8 mouse cellular contexts compared by ENCODE assay signal in genomic region chr1:58445143-58445722, GRCm38 (mm10). TPM values are rescaled to one million over a fixed set of nuclear protein-coding genes. Genes with fewer than 3 reads are reported as not detected.
DNase-seq lines count a peak whose midpoint lies in the region; ATAC-seq and TF ChIP-seq lines count a peak whose summit lies in the region.

Nif3l1 (plus strand) TSS chr1:58445151.
Ppil3 (minus strand) TSS chr1:58445486.

- no peak for TF ChIP-seq EP300 in heart, postnatal 0 days (IDR thresholded peaks at IDR 0.05; ENCODE audit: low read depth)

- H3K4me2 ChIP-seq in forebrain, embryonic 12.5 days, result peak within 1 kb of the TSS; percentile 64
- H3K4me2 ChIP-seq in heart, postnatal 0 days (ENCODE audit: low read depth, low read length), result peak within 1 kb of the TSS; percentile 86
- peak within 1 kb of the TSS; percentile 84 for H3K4me2 ChIP-seq in liver, embryonic 16.5 days (ENCODE audit: low read depth, low read length)
- peak within 1 kb of the TSS; percentile 70 for H3K4me2 ChIP-seq in neural tube, embryonic 13.5 days

- peak within 1 kb of the TSS; percentile 79 for H3K9ac ChIP-seq in forebrain, embryonic 12.5 days
- H3K9ac ChIP-seq in heart, postnatal 0 days (replicated peaks; ENCODE audit: low read depth, low read length), result peak within 1 kb of the TSS; percentile 67
- peak within 1 kb of the TSS; percentile 75 for H3K9ac ChIP-seq in liver, embryonic 16.5 days (ENCODE audit: low read depth, low read length)
- peak within 1 kb of the TSS; percentile 87 for H3K9ac ChIP-seq in neural tube, embryonic 13.5 days

- no peaks in the 10 kb centered on the region for H3K9me3 ChIP-seq in E14TG2a.4 (ENCODE audit: low read length)
- no peaks in the 10 kb centered on the region for H3K9me3 ChIP-seq in forebrain, embryonic 12.5 days
- H3K9me3 ChIP-seq in heart, postnatal 0 days (replicated peaks; ENCODE audit: control insufficient read depth, low read length), result no peaks in the 10 kb centered on the region
- H3K9me3 ChIP-seq in liver, embryonic 16.5 days (replicated peaks; ENCODE audit: control insufficient read depth, low read length), result no peaks in the 10 kb centered on the region
- H3K9me3 ChIP-seq in neural tube, embryonic 13.5 days, result no peaks in the 10 kb centered on the region

- H3K4me3 ChIP-seq in E14TG2a.4 (replicated peaks; ENCODE audit: low read length), result peak within 1 kb of the TSS; percentile 92
- H3K4me3 ChIP-seq in forebrain, embryonic 12.5 days (replicated peaks), result peak within 1 kb of the TSS; percentile 66
- H3K4me3 ChIP-seq in heart, postnatal 0 days (ENCODE audit: low read depth, low read length), result peak within 1 kb of the TSS; percentile 56
- peak within 1 kb of the TSS; percentile 72 for H3K4me3 ChIP-seq in liver, embryonic 16.5 days (ENCODE audit: low read depth, low read length)
- H3K4me3 ChIP-seq in neural tube, embryonic 13.5 days, result peak within 1 kb of the TSS; percentile 73
- H3K4me3 ChIP-seq in testis, adult 2 months (ENCODE audit: control insufficient read depth, low read depth, low read length), result peak within 1 kb of the TSS; percentile 94

- WGBS in forebrain, embryonic 12.5 days, result under 1% methylated on average over 33 of the region's 33 CpGs
- WGBS in heart, postnatal 0 days, result under 1% methylated on average over 33 of the region's 33 CpGs
- under 1% methylated on average over 33 of the region's 33 CpGs for WGBS in liver, embryonic 16.5 days (ENCODE audit: insufficient replicate concordance)
- WGBS in neural tube, embryonic 13.5 days, result under 1% methylated on average over 33 of the region's 33 CpGs

- TF ChIP-seq CTCF in E14TG2a.4 (conservative IDR thresholded peaks at IDR 0.05; ENCODE audit: low read length), result no peak
- peak; percentile 20 for TF ChIP-seq CTCF in heart, postnatal 0 days (IDR thresholded peaks at IDR 0.05; ENCODE audit: low read depth)
- TF ChIP-seq CTCF in testis, adult 2 months (IDR thresholded peaks at IDR 0.05; ENCODE audit: control insufficient read depth, insufficient read depth, insufficient replicate concordance, low read depth, low read length), result no peak

- H3K36me3 ChIP-seq in E14TG2a.4 (ENCODE audit: insufficient read depth, low read length), result peaks cover 65% of the 10 kb centered on the region
- peaks cover 31% of the 10 kb centered on the region for H3K36me3 ChIP-seq in forebrain, embryonic 12.5 days (replicated peaks)
- H3K36me3 ChIP-seq in heart, postnatal 0 days (replicated peaks; ENCODE audit: control insufficient read depth, insufficient read depth, low read length), result peaks cover 24% of the 10 kb centered on the region
- no peaks in the 10 kb centered on the region for H3K36me3 ChIP-seq in liver, embryonic 16.5 days (ENCODE audit: control insufficient read depth, insufficient read depth)
- peaks cover 36% of the 10 kb centered on the region for H3K36me3 ChIP-seq in neural tube, embryonic 13.5 days
- H3K36me3 ChIP-seq in testis, adult 2 months (ENCODE audit: control insufficient read depth, insufficient read depth, low read length), result no peaks in the 10 kb centered on the region

- DNase-seq in c-Kit-positive CD71-positive TER-119-positive erythroid progenitor cells, embryonic 14.5 days (ENCODE audit: low spot score), result peak; percentile 77
- DNase-seq in heart, postnatal 0 days (ENCODE audit: low spot score), result peak; percentile 90
- peak; percentile 84 to 92 for DNase-seq in kidney, postnatal 4 days

- ATAC-seq in forebrain, embryonic 12.5 days (ENCODE audit: low FRiP score), result peak; percentile 95
- ATAC-seq in heart, postnatal 0 days (ENCODE audit: insufficient read depth, low read depth), result peak; percentile 96
- peak; percentile 91 for ATAC-seq in liver, embryonic 16.5 days (ENCODE audit: low read depth)
- ATAC-seq in neural tube, embryonic 13.5 days (ENCODE audit: low read depth), result peak; percentile 98

- H3K4me1 ChIP-seq in E14TG2a.4 (replicated peaks; ENCODE audit: low read depth, low read length), result peaks cover 53% of the 10 kb centered on the region
- H3K4me1 ChIP-seq in forebrain, embryonic 12.5 days, result peaks cover 26% of the 10 kb centered on the region
- peaks cover 10% of the 10 kb centered on the region; the same call in 1 of the 2 replicates for H3K4me1 ChIP-seq in heart, postnatal 0 days (ENCODE audit: control insufficient read depth, insufficient read depth)
- peaks cover 8% of the 10 kb centered on the region for H3K4me1 ChIP-seq in liver, embryonic 16.5 days (ENCODE audit: control insufficient read depth, low read depth, low read length)
- peaks cover 31% of the 10 kb centered on the region for H3K4me1 ChIP-seq in neural tube, embryonic 13.5 days (replicated peaks)
- peaks cover 3% of the 10 kb centered on the region for H3K4me1 ChIP-seq in testis, adult 2 months (ENCODE audit: control insufficient read depth, insufficient read depth, low read length)

- H3K27ac ChIP-seq in forebrain, embryonic 12.5 days, result peak within 1 kb of the TSS; percentile 88
- H3K27ac ChIP-seq in heart, postnatal 0 days (ENCODE audit: low read depth), result peak within 1 kb of the TSS; percentile 84
- peak within 1 kb of the TSS; percentile 70 for H3K27ac ChIP-seq in liver, embryonic 16.5 days (ENCODE audit: low read length)
- H3K27ac ChIP-seq in neural tube, embryonic 13.5 days (replicated peaks), result peak within 1 kb of the TSS; percentile 90
- peak within 1 kb of the TSS; percentile 91 for H3K27ac ChIP-seq in testis, adult 2 months (ENCODE audit: control insufficient read depth, insufficient read depth, low read depth, low read length)

- TF ChIP-seq POLR2A in testis, adult 2 months (IDR thresholded peaks at IDR 0.05; ENCODE audit: control insufficient read depth, low read depth, low read length), result peak; percentile 75; the same call in 1 of the 2 replicates

- no peaks in the 10 kb centered on the region for H3K27me3 ChIP-seq in E14TG2a.4 (ENCODE audit: insufficient read depth, low read length)
- H3K27me3 ChIP-seq in forebrain, embryonic 12.5 days, result no peaks in the 10 kb centered on the region
- H3K27me3 ChIP-seq in heart, postnatal 0 days (ENCODE audit: control insufficient read depth, insufficient read depth, low read length), result no peaks in the 10 kb centered on the region
- H3K27me3 ChIP-seq in liver, embryonic 16.5 days (ENCODE audit: control insufficient read depth, insufficient read depth, low read depth, low read length), result no peaks in the 10 kb centered on the region
- no peaks in the 10 kb centered on the region for H3K27me3 ChIP-seq in neural tube, embryonic 13.5 days
- no peaks in the 10 kb centered on the region for H3K27me3 ChIP-seq in testis, adult 2 months (ENCODE audit: control insufficient read depth, insufficient read depth, low read length)

RNA-seq across cellular contexts. Expression of gene Nif3l1, which starts in this region (rescaled TPM):
- polyA plus RNA-seq in forebrain, embryonic 12.5 days (2016; fragmentation: Nextera tagmentation; extraction: Ambion mirVana), result 57.9 and 65.0 TPM in 2 replicates
- total RNA-seq in heart, postnatal 0 days (2014; rRNA removed; ENCODE audit: low replicate concordance), result 9.0 and 43.8 TPM in 2 replicates
- 16.1 and 16.2 TPM in 2 replicates for polyA plus RNA-seq in heart, postnatal 0 days (2015; fragmentation: Nextera tagmentation; extraction: Ambion mirVana)
- polyA plus RNA-seq in liver, embryonic 16.5 days (2015; fragmentation: Nextera tagmentation; extraction: Ambion mirVana), result 10.4 and 11.5 TPM in 2 replicates
- 53.8 and 56.6 TPM in 2 replicates for polyA plus RNA-seq in neural tube, embryonic 13.5 days (2015; fragmentation: Nextera tagmentation; extraction: Ambion mirVana)
- 8.0 and 8.3 TPM in 2 replicates for polyA plus RNA-seq in testis, adult 2 months (2012; rRNA removed)

RNA-seq across cellular contexts. Expression of gene Ppil3, which starts in this region (rescaled TPM):
- polyA plus RNA-seq in forebrain, embryonic 12.5 days (2016; fragmentation: Nextera tagmentation; extraction: Ambion mirVana), result 47.5 and 49.4 TPM in 2 replicates
- 8.7 and 15.2 TPM in 2 replicates for total RNA-seq in heart, postnatal 0 days (2014; rRNA removed; ENCODE audit: low replicate concordance)
- 27.1 and 27.9 TPM in 2 replicates for polyA plus RNA-seq in heart, postnatal 0 days (2015; fragmentation: Nextera tagmentation; extraction: Ambion mirVana)
- 16.5 and 19.6 TPM in 2 replicates for polyA plus RNA-seq in liver, embryonic 16.5 days (2015; fragmentation: Nextera tagmentation; extraction: Ambion mirVana)
- polyA plus RNA-seq in neural tube, embryonic 13.5 days (2015; fragmentation: Nextera tagmentation; extraction: Ambion mirVana), result 52.0 and 66.6 TPM in 2 replicates
- polyA plus RNA-seq in testis, adult 2 months (2012; rRNA removed), result 13.4 and 14.8 TPM in 2 replicates

Comparison
In these comparisons a context has a peak if more than half of its experiments do, and no peak if none do; other contexts are left out.
1. Peak in every context shown above with its lines: DNase-seq, ATAC-seq, H3K4me3 ChIP-seq and H3K27ac ChIP-seq.